Mouse (Mus musculus): ENCODE measurements at regions not wholly inside any gene's neighbourhood (a gene's known extent, or its start where the extent isn't known, plus 50 kb on each side); places are given as distances from the start of the nearest gene placed in this dataset.

DNA sequence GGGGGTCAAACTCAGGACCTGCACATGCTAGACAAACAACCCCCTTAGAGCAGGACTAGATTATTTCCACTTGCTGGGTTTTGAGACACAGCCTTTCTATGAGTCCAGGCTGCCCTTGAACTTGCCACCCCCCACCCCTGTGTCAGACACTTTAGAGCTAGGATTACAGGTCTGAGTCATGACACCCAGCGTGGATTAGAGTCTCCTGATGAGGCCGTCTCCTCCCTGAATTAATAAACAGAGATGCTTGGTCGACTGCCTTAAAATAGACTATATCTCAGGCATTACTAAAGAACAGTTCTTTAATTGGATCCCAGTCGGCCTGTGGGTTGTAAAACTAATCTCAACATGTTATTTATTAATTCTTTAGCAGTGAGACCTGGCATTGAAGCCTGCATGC lies 1170.5 kb downstream of the 4930447A16Rik start:
- TF ChIP-seq CTCF (IDR thresholded peaks at IDR 0.05; ENCODE audit: low read depth, low read length) (no peak), POLR2A (IDR thresholded peaks at IDR 0.05; ENCODE audit: extremely low read depth, insufficient read depth, low read length) (no peak)

Data from liver, adult 2 months (tissue).